Mouse (Mus musculus): ENCODE results near the gene Vsig10l. TPM values are rescaled to one million over a fixed set of nuclear protein-coding genes. Genes with fewer than 3 reads are reported as not detected.

Gene Vsig10l
- polyA plus RNA-seq, 1 experiment from 2014 or later: 1.9 TPM

DNA sequence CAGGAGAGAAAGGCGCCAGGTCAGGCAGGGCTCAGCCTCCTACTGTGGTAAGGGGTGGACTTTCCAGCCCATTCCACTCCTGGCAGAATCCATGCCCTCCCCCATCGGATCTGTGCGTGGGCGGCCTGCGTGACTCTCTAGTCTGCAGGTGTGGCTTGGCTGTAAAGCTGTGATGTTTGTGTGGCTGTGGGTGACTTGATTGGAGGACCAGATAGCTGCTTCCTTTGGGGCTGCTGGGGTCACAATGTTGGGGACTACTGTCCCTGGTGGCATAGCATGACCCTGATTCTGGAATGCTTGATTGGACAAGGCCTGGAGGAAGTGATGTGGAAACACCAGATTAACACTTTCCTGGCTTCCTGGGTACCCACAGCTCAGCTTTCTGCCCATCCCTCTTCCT lies 25.7 kb downstream of the Vsig10l start:
- Histone ChIP-seq H3K4me3 (ENCODE audit: low read depth, low read length) (no peak overlapping the region), H3K27me3 (replicated peaks; ENCODE audit: control insufficient read depth, insufficient read depth, low read length) (peaks cover 30% of the 10 kb centered on the region), H3K9ac (ENCODE audit: low read depth, low read length) (no peak overlapping the region), H3K27ac (ENCODE audit: low read depth, low read length) (no peak overlapping the region), H3K36me3 (ENCODE audit: control insufficient read depth, insufficient read depth, low read length) (no peaks in the 10 kb centered on the region), H3K4me2 (no peak overlapping the region), H3K4me1 (replicated peaks; ENCODE audit: control insufficient read depth, insufficient read depth, low read length) (no peaks in the 10 kb centered on the region), H3K9me3 (ENCODE audit: control insufficient read depth, low read length) (no peaks in the 10 kb centered on the region)
- DNase-seq (ENCODE audit: low spot score) (no peak), ATAC-seq (replicated peaks; ENCODE audit: low FRiP score) (no peak)
- WGBS: 27% methylated on average over 5 of the region's 5 CpGs

DNA sequence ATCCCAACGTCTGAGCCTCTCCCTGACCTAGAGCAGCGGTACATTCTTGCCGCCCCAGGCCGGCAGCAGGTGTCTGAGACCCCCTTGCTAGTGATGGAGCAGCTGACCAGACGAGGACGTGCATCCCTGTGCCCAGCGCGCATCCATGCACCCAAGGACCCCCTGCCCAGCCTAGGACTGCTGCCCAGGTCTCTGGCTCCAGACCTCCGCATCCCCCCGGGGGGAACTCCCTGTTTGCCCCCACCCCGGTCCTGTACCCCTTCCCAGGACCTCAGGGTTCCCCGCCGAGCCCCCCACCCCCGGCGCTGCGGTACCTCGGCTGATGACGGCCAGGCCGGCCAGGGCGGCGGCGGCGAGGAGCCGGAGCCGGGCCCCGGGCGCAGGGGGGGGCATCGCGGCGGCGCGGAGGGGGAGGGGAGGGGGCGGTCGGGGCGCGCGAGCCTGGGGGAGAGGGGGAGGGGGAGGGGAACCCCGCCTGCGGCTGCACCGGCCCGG lies 26.7 kb downstream of the Vsig10l start, which contains the start of gene Iglon5:
TSS of gene Iglon5 (minus strand) at position 445 of the 495 bp plus-strand sequence.
- H3K9ac ChIP-seq (ENCODE audit: low read depth, low read length): no peak within 1 kb of the TSS
- ATAC-seq (replicated peaks; ENCODE audit: low FRiP score): 0 out of 2 replicates have a peak, but pooled peaks have one; percentile 4
- DNase-seq (ENCODE audit: low spot score): no peak
- no peak within 1 kb of the TSS for H3K27ac ChIP-seq (ENCODE audit: low read depth, low read length)
- no peaks in the 10 kb centered on the region for H3K4me1 ChIP-seq (replicated peaks; ENCODE audit: control insufficient read depth, insufficient read depth, low read length)
- H3K4me3 ChIP-seq (ENCODE audit: low read depth, low read length): peak within 1 kb of the TSS; percentile 42
- peak within 1 kb of the TSS; percentile 59 for H3K4me2 ChIP-seq
- 2% methylated on average over 23 of the region's 41 CpGs for WGBS
- H3K27me3 ChIP-seq (replicated peaks; ENCODE audit: control insufficient read depth, insufficient read depth, low read length): peaks cover 30% of the 10 kb centered on the region
- H3K36me3 ChIP-seq (ENCODE audit: control insufficient read depth, insufficient read depth, low read length): no peaks in the 10 kb centered on the region
- no peaks in the 10 kb centered on the region for H3K9me3 ChIP-seq (ENCODE audit: control insufficient read depth, low read length)

DNA sequence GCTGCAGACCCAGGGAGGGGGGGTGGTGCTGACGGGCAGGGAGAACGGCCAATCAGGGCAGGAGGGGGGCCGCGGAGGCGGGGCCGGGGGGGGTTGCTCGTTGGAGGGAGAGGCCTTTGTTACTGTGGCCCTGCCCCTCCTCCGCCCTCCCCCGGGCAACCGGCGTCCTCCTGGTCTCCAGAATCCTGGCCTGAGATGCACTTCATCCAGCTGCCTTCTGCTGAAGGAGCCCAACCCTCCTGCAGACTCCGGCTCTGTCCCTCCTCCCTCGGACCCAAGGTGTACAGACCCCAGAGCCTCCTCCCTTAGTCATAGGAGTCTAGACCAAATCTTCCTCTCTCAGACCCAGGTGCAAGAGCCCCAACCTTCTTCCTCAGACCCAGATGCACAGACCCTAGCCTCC lies 27.2 kb downstream of the Vsig10l start:
- Histone ChIP-seq H3K4me3 (ENCODE audit: low read depth, low read length) (peak overlapping the region; percentile 42), H3K36me3 (ENCODE audit: control insufficient read depth, insufficient read depth, low read length) (no peaks in the 10 kb centered on the region), H3K27me3 (replicated peaks; ENCODE audit: control insufficient read depth, insufficient read depth, low read length) (peaks cover 30% of the 10 kb centered on the region), H3K4me1 (replicated peaks; ENCODE audit: control insufficient read depth, insufficient read depth, low read length) (no peaks in the 10 kb centered on the region), H3K9ac (ENCODE audit: low read depth, low read length) (no peak overlapping the region), H3K27ac (ENCODE audit: low read depth, low read length) (no peak overlapping the region), H3K4me2 (peak overlapping the region; percentile 59), H3K9me3 (ENCODE audit: control insufficient read depth, low read length) (no peaks in the 10 kb centered on the region)
- ATAC-seq (replicated peaks; ENCODE audit: low FRiP score) (peak; percentile 49), DNase-seq (ENCODE audit: low spot score) (peak; percentile 45)
- WGBS: 4% methylated on average over 11 of the region's 13 CpGs

DNA sequence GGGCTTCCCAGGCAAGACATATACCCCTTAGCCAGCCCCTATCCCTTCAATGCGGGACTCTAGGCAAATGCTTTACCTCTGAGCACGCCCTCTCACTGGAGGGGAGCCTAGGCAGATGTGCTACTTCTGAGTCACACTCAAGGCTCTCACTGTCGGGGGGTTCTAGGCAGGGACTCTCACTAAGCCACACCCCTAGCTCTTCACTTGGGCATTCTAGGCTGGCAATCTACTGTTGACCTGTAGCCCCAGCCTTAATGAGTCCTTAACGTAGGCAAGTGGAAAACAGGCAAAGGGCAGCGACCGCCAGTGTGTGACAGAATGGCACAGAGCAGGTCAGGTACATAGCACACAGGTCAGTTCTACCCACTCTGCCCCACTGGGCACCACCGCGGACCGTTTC lies 27.9 kb downstream of the Vsig10l start:
- ATAC-seq (replicated peaks; ENCODE audit: low FRiP score): no peak
- 56% methylated on average over 9 of the region's 9 CpGs for WGBS

DNA sequence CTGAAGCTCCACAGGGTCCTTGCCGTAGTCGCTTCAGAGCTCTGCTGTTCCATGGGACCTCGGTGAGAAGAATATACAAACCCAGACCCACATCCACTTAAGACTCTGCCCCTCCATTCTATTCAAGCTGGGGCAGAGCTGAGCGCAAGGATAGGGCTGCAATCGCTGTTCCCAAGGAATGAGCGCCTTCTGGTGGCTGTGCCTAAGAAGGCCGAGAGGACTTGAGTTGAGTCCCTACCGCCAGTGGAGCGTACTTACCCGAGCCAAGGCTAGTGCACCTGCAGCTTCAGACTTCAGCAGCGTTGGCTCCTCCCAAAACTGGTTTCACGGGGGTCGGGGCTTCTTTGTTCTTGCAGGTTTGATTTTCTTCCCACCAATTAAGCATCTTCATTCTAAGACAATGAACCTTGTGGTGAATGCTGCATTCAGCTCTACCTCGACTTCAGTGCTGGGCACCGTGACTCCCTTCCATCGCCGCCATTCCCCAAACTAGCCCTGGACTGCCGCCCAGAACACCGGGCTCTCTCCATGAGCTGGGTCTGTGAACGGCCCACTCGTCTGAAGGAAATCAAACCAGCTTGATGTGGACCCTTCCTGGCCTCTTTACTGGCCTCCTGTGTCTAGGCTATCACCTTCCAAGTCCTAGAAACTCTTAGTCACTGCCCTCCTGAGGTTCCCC lies 32.5 kb downstream of the Vsig10l start:
- Histone ChIP-seq H3K4me3 (ENCODE audit: low read depth, low read length) (no peak overlapping the region), H3K27ac (ENCODE audit: low read depth, low read length) (no peak overlapping the region), H3K9ac (ENCODE audit: low read depth, low read length) (no peak overlapping the region), H3K4me1 (replicated peaks; ENCODE audit: control insufficient read depth, insufficient read depth, low read length) (no peaks in the 10 kb centered on the region), H3K36me3 (ENCODE audit: control insufficient read depth, insufficient read depth, low read length) (no peaks in the 10 kb centered on the region), H3K27me3 (replicated peaks; ENCODE audit: control insufficient read depth, insufficient read depth, low read length) (peaks cover 10% of the 10 kb centered on the region), H3K9me3 (ENCODE audit: control insufficient read depth, low read length) (no peaks in the 10 kb centered on the region; the same call in 1 of the 2 replicates), H3K4me2 (no peak overlapping the region)
- no peak for ATAC-seq (replicated peaks; ENCODE audit: low FRiP score)
- DNase-seq (ENCODE audit: low spot score): no peak
- WGBS: 17% methylated on average over 21 of the region's 21 CpGs

More for the DNA sequence above, 27.9 kb downstream of the Vsig10l start:
- Histone ChIP-seq H3K27me3 (replicated peaks; ENCODE audit: control insufficient read depth, insufficient read depth, low read length) (peaks cover 34% of the 10 kb centered on the region), H3K9me3 (ENCODE audit: control insufficient read depth, low read length) (no peaks in the 10 kb centered on the region), H3K27ac (ENCODE audit: low read depth, low read length) (no peak overlapping the region), H3K4me3 (ENCODE audit: low read depth, low read length) (no peak overlapping the region), H3K4me2 (no peak overlapping the region), H3K4me1 (replicated peaks; ENCODE audit: control insufficient read depth, insufficient read depth, low read length) (no peaks in the 10 kb centered on the region), H3K36me3 (ENCODE audit: control insufficient read depth, insufficient read depth, low read length) (no peaks in the 10 kb centered on the region), H3K9ac (ENCODE audit: low read depth, low read length) (no peak overlapping the region)
- no peak for DNase-seq (ENCODE audit: low spot score)

DNA sequence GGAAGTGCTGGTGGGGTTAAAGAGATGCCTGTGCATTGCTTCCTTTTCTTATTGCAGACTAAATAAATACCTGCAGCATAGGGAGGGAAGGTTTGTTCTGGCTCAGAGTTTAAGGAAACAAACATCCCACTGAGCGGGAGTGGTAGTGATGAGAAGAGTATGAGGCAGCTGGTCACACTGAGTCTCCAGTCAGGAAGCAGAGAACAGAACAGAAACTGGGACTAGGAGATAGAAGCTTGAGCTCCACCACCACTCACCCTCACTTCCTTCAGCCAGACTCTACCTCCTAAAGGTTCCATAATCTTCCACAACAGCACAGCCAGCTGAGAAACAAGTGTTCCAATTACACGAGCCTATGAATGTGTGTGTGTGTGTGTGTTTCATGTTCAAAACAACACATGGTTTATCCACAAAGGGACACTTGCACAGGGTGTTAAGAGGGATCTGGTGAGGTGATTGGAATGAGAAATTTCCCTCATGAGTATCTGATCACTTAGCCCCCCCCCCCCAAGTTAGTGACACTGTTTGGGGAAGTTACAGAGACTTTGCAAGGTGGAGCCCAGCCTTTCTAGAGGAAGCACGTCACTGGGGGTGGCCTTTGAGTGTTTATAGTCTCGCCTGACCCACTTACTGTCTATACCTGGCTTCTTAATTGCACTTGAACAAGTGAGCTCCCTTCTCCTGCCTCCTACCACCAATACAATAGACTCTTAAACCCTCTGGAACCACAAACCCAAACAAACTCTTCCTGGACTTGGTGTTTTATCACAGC lies 48.9 kb downstream of the Vsig10l start:
- ATAC-seq (replicated peaks; ENCODE audit: low FRiP score) (no peak), DNase-seq (ENCODE audit: low spot score) (no peak)
- H3K27ac ChIP-seq (ENCODE audit: low read depth, low read length): no peak overlapping the region

DNA sequence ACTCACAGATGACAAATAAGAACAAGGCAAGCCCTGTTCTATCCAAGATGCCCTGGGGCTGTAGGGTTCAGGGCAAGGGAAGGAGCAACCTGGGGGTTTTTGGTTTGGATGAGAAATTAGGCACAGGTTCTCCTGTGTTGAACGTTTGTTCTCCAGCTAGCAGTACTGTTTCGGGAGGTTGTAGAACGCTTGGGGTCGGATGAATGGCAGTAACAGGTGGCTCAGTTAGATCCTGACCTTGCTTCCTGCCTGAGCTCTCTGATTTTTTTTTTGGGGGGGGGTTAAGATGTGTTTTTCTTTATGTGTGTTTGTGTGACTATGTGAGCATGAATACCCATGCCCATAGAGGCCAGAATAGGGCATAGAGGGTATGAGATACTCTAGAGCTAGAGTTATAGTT lies 49.6 kb downstream of the Vsig10l start:
- H3K4me2 ChIP-seq: no peak overlapping the region
- H3K36me3 ChIP-seq (ENCODE audit: control insufficient read depth, insufficient read depth, low read length): no peaks in the 10 kb centered on the region
- H3K9ac ChIP-seq (ENCODE audit: low read depth, low read length): no peak overlapping the region
- DNase-seq (ENCODE audit: low spot score) (no peak), ATAC-seq (replicated peaks; ENCODE audit: low FRiP score) (no peak)
- no peaks in the 10 kb centered on the region for H3K4me1 ChIP-seq (replicated peaks; ENCODE audit: control insufficient read depth, insufficient read depth, low read length)
- WGBS: 86% methylated on average over 4 of the region's 4 CpGs
- no peaks in the 10 kb centered on the region for H3K9me3 ChIP-seq (ENCODE audit: control insufficient read depth, low read length)
- H3K4me3 ChIP-seq (ENCODE audit: low read depth, low read length): no peak overlapping the region
- no peak overlapping the region for H3K27ac ChIP-seq (ENCODE audit: low read depth, low read length)
- no peaks in the 10 kb centered on the region for H3K27me3 ChIP-seq (replicated peaks; ENCODE audit: control insufficient read depth, insufficient read depth, low read length)

More for the DNA sequence above, 48.9 kb downstream of the Vsig10l start:
- Histone ChIP-seq H3K9ac (ENCODE audit: low read depth, low read length) (no peak overlapping the region), H3K4me1 (replicated peaks; ENCODE audit: control insufficient read depth, insufficient read depth, low read length) (no peaks in the 10 kb centered on the region), H3K36me3 (ENCODE audit: control insufficient read depth, insufficient read depth, low read length) (no peaks in the 10 kb centered on the region), H3K9me3 (ENCODE audit: control insufficient read depth, low read length) (no peaks in the 10 kb centered on the region), H3K4me3 (ENCODE audit: low read depth, low read length) (no peak overlapping the region), H3K4me2 (no peak overlapping the region), H3K27me3 (replicated peaks; ENCODE audit: control insufficient read depth, insufficient read depth, low read length) (no peaks in the 10 kb centered on the region)
- 43% methylated on average over 4 of the region's 4 CpGs for WGBS

DNA sequence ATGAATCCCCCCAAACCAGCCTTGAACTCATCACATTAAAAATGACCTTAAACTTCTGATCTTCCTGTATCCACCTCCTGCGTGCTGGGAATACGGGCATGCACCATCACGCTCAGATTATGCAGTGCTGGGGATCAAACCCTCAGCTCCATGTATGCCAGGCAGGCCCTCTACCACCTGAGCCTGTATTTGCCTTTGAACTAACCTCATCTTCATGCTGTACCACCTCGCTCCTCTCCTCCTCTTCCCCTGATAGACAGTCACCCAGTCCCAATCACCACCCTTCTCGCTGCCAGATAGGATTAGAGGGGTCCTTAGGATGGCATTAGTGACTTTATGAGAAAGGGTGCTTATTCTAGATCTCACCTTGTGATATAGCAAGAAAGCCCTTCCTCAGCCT lies 52.1 kb downstream of the Vsig10l start:
- Histone ChIP-seq H3K4me3 (ENCODE audit: low read depth, low read length) (no peak overlapping the region), H3K4me1 (replicated peaks; ENCODE audit: control insufficient read depth, insufficient read depth, low read length) (no peaks in the 10 kb centered on the region), H3K27ac (ENCODE audit: low read depth, low read length) (no peak overlapping the region), H3K9me3 (ENCODE audit: control insufficient read depth, low read length) (no peaks in the 10 kb centered on the region), H3K4me2 (no peak overlapping the region), H3K36me3 (ENCODE audit: control insufficient read depth, insufficient read depth, low read length) (no peaks in the 10 kb centered on the region), H3K27me3 (replicated peaks; ENCODE audit: control insufficient read depth, insufficient read depth, low read length) (no peaks in the 10 kb centered on the region), H3K9ac (ENCODE audit: low read depth, low read length) (no peak overlapping the region)
- DNase-seq (ENCODE audit: low spot score): no peak
- WGBS: 76% methylated on average over 5 of the region's 5 CpGs
- no peak for ATAC-seq (replicated peaks; ENCODE audit: low FRiP score)

Measured in liver, embryonic 11.5 days (tissue).